Mouse (Mus musculus): ENCODE results near the gene Cd180. TPM values are rescaled to one million over a fixed set of nuclear protein-coding genes. Genes with fewer than 3 reads are reported as not detected.

Gene Cd180
- polyA plus RNA-seq (2021; fragmentation: Nextera tagmentation): 2.2 and 2.7 TPM in 2 replicates
- long read RNA-seq, experiment 1: 0 reads
- long read RNA-seq, experiment 2, partial matches to known transcripts: 0 of 2 reads
- long read RNA-seq, experiment 2, other reads (novel, unspliced or antisense): 1 of 2 reads

DNA sequence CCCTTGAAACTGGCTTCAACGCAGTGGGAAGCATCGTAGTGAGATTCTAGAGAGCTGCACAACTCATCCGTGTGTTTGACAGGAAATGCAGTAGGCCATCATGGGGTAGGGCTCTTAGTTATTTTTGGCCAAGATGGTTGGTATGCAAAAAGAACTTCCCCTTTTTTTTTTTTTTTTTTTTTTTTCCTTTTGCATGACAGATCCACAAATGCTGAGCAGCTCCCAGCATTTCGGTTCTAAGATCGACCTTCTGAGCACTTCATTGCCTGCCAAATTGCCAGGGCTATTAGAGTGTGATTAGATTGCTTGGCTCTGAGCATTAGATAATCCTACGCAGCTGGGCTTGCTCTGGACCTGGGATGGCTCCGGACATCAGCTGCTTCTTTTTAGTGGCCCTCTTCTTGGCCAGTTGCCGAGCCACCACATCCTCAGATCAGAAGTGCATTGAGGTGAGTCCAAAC lies at the start of gene Cd180:
TSS of gene Cd180 (plus strand) at position 218 of the 461 bp plus-strand sequence.

